Mouse (Mus musculus) lung, postnatal 25 days (tissue): Measurements from ENCODE around the gene Hba-x.
A peak's percentile ranks its signal among the peaks of the same experiment; 100 is the strongest.
"Not testable (repeated sequence)": the region's sequence is repeated elsewhere in the genome, so short reads cannot be mapped to it uniquely, and the experiment has no call there.

ENCODE experiments used
- DNase-seq: peaks from one replicate; pipeline ENCODE4 v3.0.0; 2022; ENCODE audit warnings: low spot score

The Hba-x gene

GRCm38 (mm10) chr11:32250880-32251763 is 25.1 kb upstream of the Hba-x start:
- DNase-seq, result no peak

GRCm38 (mm10) chr11:32253121-32253520 is 23.1 kb upstream of the Hba-x start:
- no peak for DNase-seq

GRCm38 (mm10) chr11:32256146-32256545 is 20.1 kb upstream of the Hba-x start:
- DNase-seq, result no peak

GRCm38 (mm10) chr11:32256566-32256965 is 19.6 kb upstream of the Hba-x start:
- no peak for DNase-seq

GRCm38 (mm10) chr11:32262674-32263415 is 13.4 kb upstream of the Hba-x start:
- no peak for DNase-seq

GRCm38 (mm10) chr11:32265117-32265738 is 11.0 kb upstream of the Hba-x start:
- DNase-seq, result no peak

GRCm38 (mm10) chr11:32266194-32266593 is 10.0 kb upstream of the Hba-x start:
- no peak for DNase-seq

GRCm38 (mm10) chr11:32266776-32267175 is 9.4 kb upstream of the Hba-x start:
- DNase-seq, result no peak

- DNase-seq, result peak; percentile 97
Measured at GRCm38 (mm10) chr11:32267188-32267884, 8.9 kb upstream of the Hba-x start, which contains the start of gene Nprl3. Gene Nprl3, minus strand, starts transcription at chr11:32267707.

GRCm38 (mm10) chr11:32267964-32268363 is 8.2 kb upstream of the Hba-x start:
- no peak for DNase-seq

- DNase-seq, result no peak
Measured at GRCm38 (mm10) chr11:32268952-32269351, 7.2 kb upstream of the Hba-x start.

GRCm38 (mm10) chr11:32271178-32271577 is 5.0 kb upstream of the Hba-x start:
- DNase-seq, result no peak

GRCm38 (mm10) chr11:32277736-32278457 is 1.7 kb downstream of the Hba-x start:
- no peak for DNase-seq

GRCm38 (mm10) chr11:32278458-32278957 is 2.3 kb downstream of the Hba-x start:
- no peak for DNase-seq

GRCm38 (mm10) chr11:32280646-32281045 is 4.4 kb downstream of the Hba-x start:
- no peak for DNase-seq

GRCm38 (mm10) chr11:32281416-32282144 is 5.4 kb downstream of the Hba-x start:
- no peak for DNase-seq

GRCm38 (mm10) chr11:32283091-32283777 is 7.0 kb downstream of the Hba-x start, which contains the start of gene Hba-a1:
Gene Hba-a1, plus strand, starts transcription at chr11:32283511.
- DNase-seq, result not testable (repeated sequence)

GRCm38 (mm10) chr11:32284582-32284981 is 8.4 kb downstream of the Hba-x start:
- DNase-seq, result not testable (repeated sequence)

- DNase-seq, result no peak
Measured at GRCm38 (mm10) chr11:32285031-32285775, 9.0 kb downstream of the Hba-x start.
